Mouse (Mus musculus): Measurements from ENCODE around the gene Naaa. TPM values are rescaled to one million over a fixed set of nuclear protein-coding genes. Genes with fewer than 3 reads are reported as not detected.

Gene Naaa
- polyA plus RNA-seq, 1 experiment from 2014 or later, result 3.2 TPM

- no peak overlapping the region for H3K27ac ChIP-seq (replicated peaks)
- peaks cover 27% of the 10 kb centered on the region for H3K27me3 ChIP-seq (replicated peaks; ENCODE audit: low read depth, poor library complexity, severe bottlenecking)
- peak overlapping the region; percentile 13; the same call in 1 of the 2 replicates for H3K4me3 ChIP-seq
- peaks cover 24% of the 10 kb centered on the region for H3K4me1 ChIP-seq
- no peaks in the 10 kb centered on the region for H3K36me3 ChIP-seq (replicated peaks)
- WGBS, result 18% methylated on average over 18 of the region's 18 CpGs
- 0 out of 2 replicates have a peak, but pooled peaks cover 6% of the 10 kb centered on the region for H3K9me3 ChIP-seq
- peak; percentile 57 for DNase-seq (ENCODE audit: low spot score)
These were observed 25.1 kb downstream of the Naaa start for GRCm38 (mm10) chr5:92252797-92253343.

- H3K4me3 ChIP-seq, result no peak overlapping the region
- peaks cover 27% of the 10 kb centered on the region for H3K27me3 ChIP-seq (replicated peaks; ENCODE audit: low read depth, poor library complexity, severe bottlenecking)
- H3K4me1 ChIP-seq, result peaks cover 18% of the 10 kb centered on the region
- H3K9me3 ChIP-seq, result 0 out of 2 replicates have a peak, but pooled peaks cover 6% of the 10 kb centered on the region
- DNase-seq (ENCODE audit: low spot score), result no peak
- H3K27ac ChIP-seq (replicated peaks), result no peak overlapping the region
- no peaks in the 10 kb centered on the region for H3K36me3 ChIP-seq (replicated peaks)
- 92% methylated on average over 6 of the region's 6 CpGs for WGBS
These were observed 25.9 kb downstream of the Naaa start for GRCm38 (mm10) chr5:92252031-92252430.

GRCm38 (mm10) chr5:92248614-92249013 is 29.4 kb downstream of the Naaa start:
- Histone ChIP-seq H3K27me3 (replicated peaks; ENCODE audit: low read depth, poor library complexity, severe bottlenecking) (0 out of 2 replicates have a peak, but pooled peaks cover 5% of the 10 kb centered on the region), H3K36me3 (replicated peaks) (no peaks in the 10 kb centered on the region), H3K9me3 (0 out of 2 replicates have a peak, but pooled peaks cover 6% of the 10 kb centered on the region), H3K4me1 (peaks cover 6% of the 10 kb centered on the region; the same call in 1 of the 2 replicates), H3K4me3 (no peak overlapping the region), H3K27ac (replicated peaks) (no peak overlapping the region)
- 86% methylated on average over 11 of the region's 11 CpGs for WGBS
- DNase-seq (ENCODE audit: low spot score), result no peak

- DNase-seq (ENCODE audit: low spot score), result no peak
- 0 out of 2 replicates have a peak, but pooled peaks cover 6% of the 10 kb centered on the region for H3K9me3 ChIP-seq
- no peaks in the 10 kb centered on the region for H3K4me1 ChIP-seq
- no peaks in the 10 kb centered on the region for H3K27me3 ChIP-seq (replicated peaks; ENCODE audit: low read depth, poor library complexity, severe bottlenecking)
- WGBS, result 90% methylated on average over 9 of the region's 9 CpGs
- no peak overlapping the region for H3K27ac ChIP-seq (replicated peaks)
- no peak overlapping the region for H3K4me3 ChIP-seq
- no peaks in the 10 kb centered on the region for H3K36me3 ChIP-seq (replicated peaks)
These were observed 32.5 kb downstream of the Naaa start for GRCm38 (mm10) chr5:92245483-92245882.

DNA sequence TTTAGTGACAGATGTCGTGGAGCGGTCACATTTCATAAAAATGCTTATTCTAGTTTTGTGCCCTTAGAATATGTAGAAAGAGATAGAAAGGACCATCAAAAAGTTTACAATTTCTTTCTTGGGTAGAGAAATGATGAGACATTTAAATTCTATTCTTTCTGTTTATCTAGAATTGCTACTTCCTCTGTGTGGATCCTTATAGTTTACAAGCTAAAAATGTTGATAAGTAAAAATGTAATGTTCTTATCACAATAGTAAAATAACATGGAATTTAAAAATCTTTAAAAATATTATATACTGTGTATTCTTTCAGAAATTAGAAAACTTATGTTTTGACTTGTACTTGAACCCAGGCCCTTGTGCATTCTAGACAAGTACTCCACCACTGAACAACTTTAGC is 33.1 kb downstream of the Naaa start:
- Histone ChIP-seq H3K36me3 (replicated peaks) (no peaks in the 10 kb centered on the region), H3K27me3 (replicated peaks; ENCODE audit: low read depth, poor library complexity, severe bottlenecking) (no peaks in the 10 kb centered on the region), H3K9me3 (0 out of 2 replicates have a peak, but pooled peaks cover 3% of the 10 kb centered on the region), H3K4me3 (no peak overlapping the region), H3K4me1 (0 out of 2 replicates have a peak, but pooled peaks cover 1% of the 10 kb centered on the region), H3K27ac (replicated peaks) (no peak overlapping the region)
- WGBS, result 93% methylated on average over 2 of the region's 2 CpGs
- DNase-seq (ENCODE audit: low spot score), result no peak

- WGBS, result 91% methylated on average over 12 of the region's 12 CpGs
- H3K4me3 ChIP-seq, result no peak overlapping the region
- no peak for DNase-seq (ENCODE audit: low spot score)
- no peak overlapping the region for H3K27ac ChIP-seq (replicated peaks)
- H3K9me3 ChIP-seq, result no peaks in the 10 kb centered on the region
- H3K4me1 ChIP-seq, result peaks cover 5% of the 10 kb centered on the region; the same call in 1 of the 2 replicates
- H3K27me3 ChIP-seq (replicated peaks; ENCODE audit: low read depth, poor library complexity, severe bottlenecking), result peaks cover 7% of the 10 kb centered on the region; the same call in 1 of the 2 replicates
- no peaks in the 10 kb centered on the region for H3K36me3 ChIP-seq (replicated peaks)
These were observed 37.2 kb downstream of the Naaa start for GRCm38 (mm10) chr5:92240769-92241168.

GRCm38 (mm10) chr5:92239333-92240232 is 38.4 kb downstream of the Naaa start:
- H3K4me3 ChIP-seq, result peak overlapping the region; percentile 36; the same call in 1 of the 2 replicates
- peaks cover 7% of the 10 kb centered on the region; the same call in 1 of the 2 replicates for H3K27me3 ChIP-seq (replicated peaks; ENCODE audit: low read depth, poor library complexity, severe bottlenecking)
- peak; percentile 63 for DNase-seq (ENCODE audit: low spot score)
- H3K9me3 ChIP-seq, result no peaks in the 10 kb centered on the region
- H3K4me1 ChIP-seq, result peaks cover 10% of the 10 kb centered on the region; the same call in 1 of the 2 replicates
- no peak overlapping the region; the same call in 1 of the 2 replicates for H3K27ac ChIP-seq (replicated peaks)
- 44% methylated on average over 29 of the region's 29 CpGs for WGBS
- H3K36me3 ChIP-seq (replicated peaks), result no peaks in the 10 kb centered on the region

GRCm38 (mm10) chr5:92234939-92235557 is 42.9 kb downstream of the Naaa start:
- no peak for DNase-seq (ENCODE audit: low spot score)
- WGBS, result 70% methylated on average over 5 of the region's 5 CpGs
- Histone ChIP-seq H3K36me3 (replicated peaks) (no peaks in the 10 kb centered on the region), H3K27ac (replicated peaks) (no peak overlapping the region), H3K27me3 (replicated peaks; ENCODE audit: low read depth, poor library complexity, severe bottlenecking) (peaks cover 7% of the 10 kb centered on the region; the same call in 1 of the 2 replicates), H3K4me1 (peaks cover 10% of the 10 kb centered on the region; the same call in 1 of the 2 replicates), H3K4me3 (no peak overlapping the region), H3K9me3 (no peaks in the 10 kb centered on the region)

GRCm38 (mm10) chr5:92233366-92233765 is 44.6 kb downstream of the Naaa start:
- Histone ChIP-seq H3K36me3 (replicated peaks) (no peaks in the 10 kb centered on the region), H3K9me3 (no peaks in the 10 kb centered on the region), H3K4me1 (peaks cover 8% of the 10 kb centered on the region), H3K27ac (replicated peaks) (no peak overlapping the region), H3K4me3 (no peak overlapping the region), H3K27me3 (replicated peaks; ENCODE audit: low read depth, poor library complexity, severe bottlenecking) (0 out of 2 replicates have a peak, but pooled peaks cover 2% of the 10 kb centered on the region)
- 81% methylated on average over 4 of the region's 4 CpGs for WGBS
- DNase-seq (ENCODE audit: low spot score), result no peak

GRCm38 (mm10) chr5:92231836-92232235 is 46.1 kb downstream of the Naaa start:
- H3K27ac ChIP-seq (replicated peaks), result no peak overlapping the region
- H3K9me3 ChIP-seq, result no peaks in the 10 kb centered on the region
- no peaks in the 10 kb centered on the region for H3K27me3 ChIP-seq (replicated peaks; ENCODE audit: low read depth, poor library complexity, severe bottlenecking)
- no peak overlapping the region for H3K4me3 ChIP-seq
- DNase-seq (ENCODE audit: low spot score), result no peak
- H3K4me1 ChIP-seq, result peaks cover 8% of the 10 kb centered on the region
- H3K36me3 ChIP-seq (replicated peaks), result no peaks in the 10 kb centered on the region
- 79% methylated on average over 10 of the region's 10 CpGs for WGBS

DNA sequence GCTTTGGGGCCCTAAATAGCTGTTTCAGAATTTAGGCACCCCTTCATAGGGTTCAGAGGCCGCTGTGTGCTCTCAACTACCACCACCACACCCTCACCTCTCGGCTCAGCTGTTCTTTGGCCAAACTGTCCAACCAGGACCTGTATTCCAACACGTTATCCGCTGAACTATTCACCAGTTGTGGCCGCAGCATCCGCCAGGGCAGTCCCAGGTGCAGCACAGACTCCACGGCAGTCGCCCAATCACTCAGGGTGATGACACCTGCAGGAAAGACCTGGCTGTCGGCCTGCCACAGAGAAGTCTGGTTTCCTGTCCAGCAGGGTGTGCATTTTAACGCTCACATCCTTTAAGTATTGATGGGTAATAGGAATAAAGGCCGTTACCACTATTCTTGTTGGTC is 47.7 kb downstream of the Naaa start:
- WGBS, result 85% methylated on average over 11 of the region's 11 CpGs
- no peak for DNase-seq (ENCODE audit: low spot score)
- H3K9me3 ChIP-seq, result no peaks in the 10 kb centered on the region
- no peak overlapping the region for H3K4me3 ChIP-seq
- no peak overlapping the region for H3K27ac ChIP-seq (replicated peaks)
- peaks cover 5% of the 10 kb centered on the region for H3K4me1 ChIP-seq
- no peaks in the 10 kb centered on the region for H3K27me3 ChIP-seq (replicated peaks; ENCODE audit: low read depth, poor library complexity, severe bottlenecking)
- no peaks in the 10 kb centered on the region for H3K36me3 ChIP-seq (replicated peaks)

- Histone ChIP-seq H3K4me3 (no peak overlapping the region), H3K9me3 (no peaks in the 10 kb centered on the region), H3K27ac (replicated peaks) (no peak overlapping the region), H3K4me1 (peaks cover 3% of the 10 kb centered on the region; the same call in 1 of the 2 replicates), H3K27me3 (replicated peaks; ENCODE audit: low read depth, poor library complexity, severe bottlenecking) (no peaks in the 10 kb centered on the region), H3K36me3 (replicated peaks) (no peaks in the 10 kb centered on the region)
- no peak for DNase-seq (ENCODE audit: low spot score)
- WGBS, result 91% methylated on average over 3 of the region's 3 CpGs
These were observed 48.5 kb downstream of the Naaa start for GRCm38 (mm10) chr5:92229514-92229913.

Measured in embryonic facial prominence, embryonic 10.5 days (tissue).